Mouse (Mus musculus): ENCODE measurements around the gene Zfp655. TPM values are rescaled to one million over a fixed set of nuclear protein-coding genes. Genes with fewer than 3 reads are reported as not detected.
"Not testable (repeated sequence)": the region's sequence is repeated elsewhere in the genome, so short reads cannot be mapped to it uniquely, and the experiment has no call there.

Zfp655 gene
- polyA plus RNA-seq, 1 experiment: not detected

GRCm38 (mm10) chr5:145202446-145202845, 29.1 kb upstream of the Zfp655 start:
- Histone ChIP-seq H3K4me3 (ENCODE audit: insufficient read depth, low read depth, low read length) (no peak overlapping the region), H3K4me1 (ENCODE audit: control insufficient read depth, insufficient read depth, low read length) (peaks cover 14% of the 10 kb centered on the region), H3K27ac (ENCODE audit: insufficient read depth, low read depth, low read length) (no peak overlapping the region)
- WGBS: 47% methylated on average over 3 of the region's 3 CpGs
- TF ChIP-seq CTCF (IDR thresholded peaks at IDR 0.05; ENCODE audit: insufficient read depth, low read depth, low read length): no peak
- TF ChIP-seq POLR2A (IDR thresholded peaks at IDR 0.05; ENCODE audit: insufficient read depth, low read depth, low read length): no peak

GRCm38 (mm10) chr5:145203936-145204691, 27.4 kb upstream of the Zfp655 start, which contains the start of gene Zkscan5:
TSS of gene Zkscan5 (plus strand) at chr5:145204562.
- WGBS: under 1% methylated on average over 22 of the region's 22 CpGs
- Histone ChIP-seq H3K27ac (ENCODE audit: insufficient read depth, low read depth, low read length) (peak within 1 kb of the TSS; percentile 98), H3K4me1 (ENCODE audit: control insufficient read depth, insufficient read depth, low read length) (peaks cover 14% of the 10 kb centered on the region), H3K4me3 (ENCODE audit: insufficient read depth, low read depth, low read length) (peak within 1 kb of the TSS; percentile 88)
- no peak for TF ChIP-seq CTCF (IDR thresholded peaks at IDR 0.05; ENCODE audit: insufficient read depth, low read depth, low read length)
- TF ChIP-seq POLR2A (IDR thresholded peaks at IDR 0.05; ENCODE audit: insufficient read depth, low read depth, low read length): peak; percentile 65; the same call in 1 of the 2 replicates

GRCm38 (mm10) chr5:145205041-145205440, 26.5 kb upstream of the Zfp655 start:
- peak overlapping the region; percentile 34 for H3K4me3 ChIP-seq (ENCODE audit: insufficient read depth, low read depth, low read length)
- TF ChIP-seq POLR2A (IDR thresholded peaks at IDR 0.05; ENCODE audit: insufficient read depth, low read depth, low read length) (no peak), CTCF (IDR thresholded peaks at IDR 0.05; ENCODE audit: insufficient read depth, low read depth, low read length) (no peak)
- H3K27ac ChIP-seq (ENCODE audit: insufficient read depth, low read depth, low read length): no peak overlapping the region
- H3K4me1 ChIP-seq (ENCODE audit: control insufficient read depth, insufficient read depth, low read length): peaks cover 14% of the 10 kb centered on the region
- 15% methylated on average over 9 of the region's 9 CpGs for WGBS

- Histone ChIP-seq H3K27ac (ENCODE audit: insufficient read depth, low read depth, low read length) (no peak overlapping the region), H3K4me3 (ENCODE audit: insufficient read depth, low read depth, low read length) (no peak overlapping the region), H3K4me1 (ENCODE audit: control insufficient read depth, insufficient read depth, low read length) (peaks cover 10% of the 10 kb centered on the region)
- TF ChIP-seq POLR2A (IDR thresholded peaks at IDR 0.05; ENCODE audit: insufficient read depth, low read depth, low read length) (no peak), CTCF (IDR thresholded peaks at IDR 0.05; ENCODE audit: insufficient read depth, low read depth, low read length) (no peak)
- 96% methylated on average over 6 of the region's 6 CpGs for WGBS
Observed at GRCm38 (mm10) chr5:145207385-145207784, 24.1 kb upstream of the Zfp655 start.

DNA sequence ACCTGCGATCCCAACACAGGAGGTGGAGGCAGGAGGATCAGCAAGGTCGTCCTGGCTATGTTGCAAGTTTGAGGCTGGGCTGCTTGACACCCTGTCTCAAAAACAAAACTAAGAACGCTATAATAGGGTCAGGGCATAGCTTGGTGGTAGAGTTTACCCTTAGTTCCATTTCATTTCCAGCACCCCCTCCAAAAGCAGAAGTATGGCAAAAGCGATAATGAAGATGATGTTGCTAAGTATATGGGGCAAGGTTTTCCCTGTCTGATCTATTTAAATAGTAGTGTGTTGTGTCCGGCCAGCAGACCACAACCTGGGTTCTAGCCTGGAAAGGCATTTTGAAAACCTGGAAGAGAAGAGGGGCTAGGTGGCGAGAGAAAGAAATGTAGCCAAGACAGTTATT, 23.6 kb upstream of the Zfp655 start:
- Histone ChIP-seq H3K4me1 (ENCODE audit: control insufficient read depth, insufficient read depth, low read length) (peaks cover 10% of the 10 kb centered on the region), H3K4me3 (ENCODE audit: insufficient read depth, low read depth, low read length) (no peak overlapping the region), H3K27ac (ENCODE audit: insufficient read depth, low read depth, low read length) (no peak overlapping the region)
- TF ChIP-seq POLR2A (IDR thresholded peaks at IDR 0.05; ENCODE audit: insufficient read depth, low read depth, low read length) (no peak), CTCF (IDR thresholded peaks at IDR 0.05; ENCODE audit: insufficient read depth, low read depth, low read length) (no peak)
- WGBS: 88% methylated on average over 6 of the region's 6 CpGs

- not testable (repeated sequence) for H3K4me1 ChIP-seq (ENCODE audit: control insufficient read depth, insufficient read depth, low read length); H3K27ac ChIP-seq (ENCODE audit: insufficient read depth, low read depth, low read length); H3K4me3 ChIP-seq (ENCODE audit: insufficient read depth, low read depth, low read length)
- 61% methylated on average over 11 of the region's 11 CpGs for WGBS
Observed at GRCm38 (mm10) chr5:145208391-145208790, 23.1 kb upstream of the Zfp655 start.

DNA sequence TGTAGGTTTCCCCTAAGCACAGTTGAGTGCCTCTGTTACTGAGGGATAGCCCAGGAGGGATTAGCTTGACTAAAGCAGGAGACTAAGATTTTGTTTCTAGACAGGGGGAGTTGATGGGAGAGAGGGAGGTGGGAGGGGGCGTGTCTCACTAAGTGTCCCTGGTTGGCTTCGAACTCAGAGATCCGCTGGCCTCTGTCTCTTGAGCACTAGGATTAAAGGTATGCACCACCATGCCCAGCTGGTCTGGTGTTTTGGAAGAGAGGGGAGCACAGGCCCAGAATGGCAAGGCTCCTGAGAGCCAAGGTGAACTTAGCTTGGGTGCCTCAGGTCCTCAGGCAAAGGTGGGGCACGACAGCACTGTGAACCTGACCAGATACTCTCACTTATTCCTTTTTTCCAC, 20.2 kb upstream of the Zfp655 start:
- Histone ChIP-seq H3K4me3 (ENCODE audit: insufficient read depth, low read depth, low read length) (no peak overlapping the region), H3K4me1 (ENCODE audit: control insufficient read depth, insufficient read depth, low read length) (no peaks in the 10 kb centered on the region), H3K27ac (ENCODE audit: insufficient read depth, low read depth, low read length) (no peak overlapping the region)
- WGBS: 96% methylated on average over 4 of the region's 4 CpGs
- TF ChIP-seq CTCF (IDR thresholded peaks at IDR 0.05; ENCODE audit: insufficient read depth, low read depth, low read length) (no peak), POLR2A (IDR thresholded peaks at IDR 0.05; ENCODE audit: insufficient read depth, low read depth, low read length) (no peak)

DNA sequence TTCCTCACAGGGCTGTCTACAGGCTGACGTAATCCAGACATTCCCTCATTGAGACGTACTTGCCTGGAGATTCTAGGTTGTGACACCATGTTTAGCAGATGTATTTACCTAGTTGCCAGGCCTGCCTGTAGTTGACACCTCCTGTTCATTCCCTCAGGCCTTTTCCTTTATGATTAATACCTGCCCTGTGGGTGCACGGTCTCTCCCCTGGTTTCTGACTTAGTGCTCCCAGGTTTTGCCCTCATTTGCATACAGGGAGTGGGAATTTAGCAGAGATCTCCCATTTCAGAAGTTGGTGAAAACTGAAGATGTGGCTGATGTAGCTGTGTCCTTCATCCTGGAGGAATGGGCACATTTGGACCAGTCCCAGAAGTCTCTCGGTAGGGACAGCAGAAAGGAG, 19.3 kb upstream of the Zfp655 start:
- no peak overlapping the region for H3K27ac ChIP-seq (ENCODE audit: insufficient read depth, low read depth, low read length)
- TF ChIP-seq POLR2A (IDR thresholded peaks at IDR 0.05; ENCODE audit: insufficient read depth, low read depth, low read length) (no peak), CTCF (IDR thresholded peaks at IDR 0.05; ENCODE audit: insufficient read depth, low read depth, low read length) (no peak)
- no peak overlapping the region for H3K4me3 ChIP-seq (ENCODE audit: insufficient read depth, low read depth, low read length)
- WGBS: 90% methylated on average over 4 of the region's 4 CpGs
- H3K4me1 ChIP-seq (ENCODE audit: control insufficient read depth, insufficient read depth, low read length): no peaks in the 10 kb centered on the region

- 94% methylated on average over 3 of the region's 3 CpGs for WGBS
- H3K27ac ChIP-seq (ENCODE audit: insufficient read depth, low read depth, low read length): no peak overlapping the region
- no peak overlapping the region for H3K4me3 ChIP-seq (ENCODE audit: insufficient read depth, low read depth, low read length)
- no peaks in the 10 kb centered on the region for H3K4me1 ChIP-seq (ENCODE audit: control insufficient read depth, insufficient read depth, low read length)
- TF ChIP-seq CTCF (IDR thresholded peaks at IDR 0.05; ENCODE audit: insufficient read depth, low read depth, low read length) (no peak), POLR2A (IDR thresholded peaks at IDR 0.05; ENCODE audit: insufficient read depth, low read depth, low read length) (no peak)
Observed at GRCm38 (mm10) chr5:145213505-145213904, 18.0 kb upstream of the Zfp655 start.

All from olfactory bulb, adult 2 months (tissue).